Mouse (Mus musculus) stomach, postnatal 0 days (tissue): ENCODE measurements around the gene Ino80. TPM values are rescaled to one million over a fixed set of nuclear protein-coding genes. Genes with fewer than 3 reads are reported as not detected.

ENCODE experiments used
- ATAC-seq: fragments of 200-750 bp; cut with Nextera tagmentation; 2 replicates; pipeline ENCODE4 v1.8.0; 2017; ENCODE audit not compliant: low FRiP score, low TSS enrichment
- DNase-seq: peaks from one replicate; pipeline ENCODE4 v3.0.0-alpha.2; 2016; ENCODE audit warnings: low spot score
- H3K27ac ChIP-seq: fragments of 300-500 bp; sonication (generic); replicated peaks from 2 replicates; pipeline ENCODE4 v1.5.1; 2014; ENCODE audit warnings: mild to moderate bottlenecking, control low read depth
- H3K27me3 ChIP-seq: fragments of 300-500 bp; sonication (generic); 2 replicates; pipeline ENCODE4 v1.6.1; 2014; ENCODE audit warnings: low read length; ENCODE audit not compliant: control insufficient read depth, insufficient read depth
- H3K36me3 ChIP-seq: fragments of 300-500 bp; sonication (generic); 2 replicates; pipeline ENCODE4 v1.6.1; 2014; ENCODE audit warnings: low read length, mixed read lengths; ENCODE audit not compliant: control insufficient read depth, insufficient read depth
- H3K4me1 ChIP-seq: fragments of 300-500 bp; sonication (generic); replicated peaks from 2 replicates; pipeline ENCODE4 v1.6.1; 2014; ENCODE audit warnings: antibody characterized with exemption; ENCODE audit not compliant: control insufficient read depth, insufficient read depth
- H3K4me2 ChIP-seq: fragments of 300-500 bp; sonication (generic); replicated peaks from 2 replicates; pipeline ENCODE4 v1.6.1; 2014; ENCODE audit warnings: low read depth, mild to moderate bottlenecking, control low read depth, moderate library complexity
- H3K4me3 ChIP-seq: fragments of 300-500 bp; sonication (generic); 2 replicates; pipeline ENCODE4 v1.5.1; 2014; ENCODE audit warnings: low read depth, low read length, control low read depth
- H3K9ac ChIP-seq: fragments of 300-500 bp; sonication (generic); 2 replicates; pipeline ENCODE4 v1.6.1; 2014; ENCODE audit warnings: mild to moderate bottlenecking, low read length, control low read depth, mixed read lengths
- H3K9me3 ChIP-seq: fragments of 300-500 bp; sonication (generic); 2 replicates; pipeline ENCODE4 v1.6.1; 2016; ENCODE audit warnings: low read length; ENCODE audit not compliant: control insufficient read depth
- CTCF ChIP-seq: IDR thresholded peaks from 2 replicates; pipeline ENCODE4 v1.5.1; 2016; ENCODE audit warnings: antibody characterized with exemption, low read depth, mild to moderate bottlenecking, moderate library complexity
- EP300 ChIP-seq: optimal IDR thresholded peaks from 2 replicates; pipeline ENCODE3; 2016; ENCODE audit warnings: antibody characterized with exemption
- WGBS: fragments of 180-500 bp; shearing (Covaris S2); extraction: QIAGEN DNeasy Blood & Tissue Kit; methylation state at CpG from one replicate; pipeline ENCODE4 v1.1.7; 2014; 5-methylcytosine and 5-hydroxymethylcytosine counted together
- polyA plus RNA-seq: library from polyadenylated mRNA; unstranded; fragments of >200 nt; fragmentation: Nextera tagmentation; extraction: Ambion mirVana; gene quantifications from 2 replicates; pipeline ENCODE4 v1.2.1, GENCODE M21; 2015

The Ino80 gene
- polyA plus RNA-seq, 1 experiment from 2014 or later = 2.0 TPM

GRCm38 (mm10) chr2:119350555-119351486 is 126.7 kb downstream of the Ino80 start, which contains the start of gene Chac1:
Chac1 (plus strand) TSS chr2:119351229.
- Histone ChIP-seq H3K9ac (peak within 1 kb of the TSS; percentile 51), H3K27ac (no peak within 1 kb of the TSS), H3K27me3 (no peaks in the 10 kb centered on the region), H3K9me3 (no peaks in the 10 kb centered on the region), H3K4me1 (no peaks in the 10 kb centered on the region), H3K4me3 (peak within 1 kb of the TSS; percentile 47), H3K4me2 (peak within 1 kb of the TSS; percentile 79), H3K36me3 (no peaks in the 10 kb centered on the region)
- peak; percentile 85 for DNase-seq
- peak; percentile 94 for ATAC-seq
- TF ChIP-seq EP300 (no peak), CTCF (no peak)
- WGBS = 5% methylated on average over 58 of the region's 58 CpGs

- Histone ChIP-seq H3K4me1 (no peaks in the 10 kb centered on the region), H3K36me3 (no peaks in the 10 kb centered on the region), H3K4me2 (no peak overlapping the region), H3K9ac (no peak overlapping the region), H3K27me3 (no peaks in the 10 kb centered on the region), H3K27ac (no peak overlapping the region), H3K9me3 (no peaks in the 10 kb centered on the region), H3K4me3 (no peak overlapping the region)
- WGBS = 42% methylated on average over 6 of the region's 6 CpGs
- no peak for ATAC-seq
- DNase-seq = no peak
- TF ChIP-seq CTCF (no peak), EP300 (no peak)
Measured at GRCm38 (mm10) chr2:119344537-119345138, 132.8 kb downstream of the Ino80 start.

- TF ChIP-seq EP300 = no peak
- peak; percentile 91 for TF ChIP-seq CTCF
- Histone ChIP-seq H3K36me3 (no peaks in the 10 kb centered on the region; the same call in 1 of the 2 replicates), H3K27ac (no peak overlapping the region), H3K27me3 (no peaks in the 10 kb centered on the region), H3K4me1 (no peaks in the 10 kb centered on the region), H3K9me3 (no peaks in the 10 kb centered on the region), H3K9ac (peak overlapping the region; percentile 57), H3K4me2 (peak overlapping the region; percentile 74), H3K4me3 (peak overlapping the region; percentile 52)
- peak; percentile 91 for DNase-seq
- peak; percentile 90 for ATAC-seq
- WGBS = 8% methylated on average over 56 of the region's 60 CpGs
Measured at GRCm38 (mm10) chr2:119337425-119338265, 139.8 kb downstream of the Ino80 start.

GRCm38 (mm10) chr2:119336470-119336869 is 141.0 kb downstream of the Ino80 start:
- Histone ChIP-seq H3K9me3 (no peaks in the 10 kb centered on the region), H3K36me3 (no peaks in the 10 kb centered on the region; the same call in 1 of the 2 replicates), H3K9ac (no peak overlapping the region), H3K4me1 (no peaks in the 10 kb centered on the region), H3K27me3 (no peaks in the 10 kb centered on the region), H3K27ac (0 out of 2 replicates have a peak overlapping the region, but pooled peaks have one; percentile 24), H3K4me3 (no peak overlapping the region), H3K4me2 (no peak overlapping the region)
- TF ChIP-seq CTCF = no peak
- TF ChIP-seq EP300 = no peak
- no peak for DNase-seq
- ATAC-seq = no peak
- 68% methylated on average over 10 of the region's 10 CpGs for WGBS

GRCm38 (mm10) chr2:119336002-119336401 is 141.5 kb downstream of the Ino80 start:
- TF ChIP-seq CTCF = no peak
- TF ChIP-seq EP300 = no peak
- H3K4me1 ChIP-seq = no peaks in the 10 kb centered on the region
- no peaks in the 10 kb centered on the region; the same call in 1 of the 2 replicates for H3K36me3 ChIP-seq
- no peak overlapping the region for H3K27ac ChIP-seq
- H3K27me3 ChIP-seq = no peaks in the 10 kb centered on the region
- H3K4me3 ChIP-seq = no peak overlapping the region
- ATAC-seq (no peak), DNase-seq (no peak)
- WGBS = 63% methylated on average over 2 of the region's 2 CpGs
- no peak overlapping the region for H3K4me2 ChIP-seq
- no peak overlapping the region for H3K9ac ChIP-seq
- no peaks in the 10 kb centered on the region for H3K9me3 ChIP-seq
